Mouse (Mus musculus) limb, embryonic 11.5 days (tissue): ENCODE measurements around the gene Sspn. TPM values are rescaled to one million over a fixed set of nuclear protein-coding genes. Genes with fewer than 3 reads are reported as not detected.

ENCODE experiments used
- ATAC-seq: fragments of 200-750 bp; cut with Nextera tagmentation; 2 replicates; pipeline ENCODE4 v1.8.0; 2017; ENCODE audit warnings: low read depth; ENCODE audit not compliant: insufficient number of reproducible peaks, low FRiP score, low TSS enrichment
- DNase-seq: peaks from one replicate; pipeline ENCODE4 v3.0.0-alpha.2; 2015; ENCODE audit warnings: low spot score
- H3K27ac ChIP-seq: fragments of 300-500 bp; sonication (generic); replicated peaks from 2 replicates; pipeline ENCODE4 v1.5.1; 2014; ENCODE audit warnings: low read depth, mild to moderate bottlenecking, low read length
- H3K27me3 ChIP-seq: fragments of 300-500 bp; sonication (generic); 2 replicates; pipeline ENCODE4 v1.6.1; 2014; ENCODE audit warnings: mild to moderate bottlenecking, low read length, mixed read lengths; ENCODE audit not compliant: control insufficient read depth, insufficient read depth
- H3K36me3 ChIP-seq: fragments of 300-500 bp; sonication (generic); 2 replicates; pipeline ENCODE4 v1.6.1; 2014; ENCODE audit warnings: mild to moderate bottlenecking, low read length, moderate library complexity, mixed read lengths; ENCODE audit not compliant: control insufficient read depth, insufficient read depth
- H3K4me1 ChIP-seq: fragments of 300-500 bp; sonication (generic); 2 replicates; pipeline ENCODE4 v1.6.1; 2014; ENCODE audit warnings: low read length, mixed read lengths; ENCODE audit not compliant: control insufficient read depth, insufficient read depth
- H3K4me2 ChIP-seq: fragments of 300-500 bp; sonication (generic); 2 replicates; pipeline ENCODE4 v1.6.1; 2014; ENCODE audit warnings: low read depth, mild to moderate bottlenecking, moderate library complexity; ENCODE audit not compliant: severe bottlenecking
- H3K4me3 ChIP-seq: fragments of 300-500 bp; sonication (generic); 2 replicates; pipeline ENCODE4 v1.5.1; 2014; ENCODE audit warnings: low read depth, low read length
- H3K9ac ChIP-seq: fragments of 300-500 bp; sonication (generic); 2 replicates; pipeline ENCODE4 v1.6.1; 2014; ENCODE audit warnings: mild to moderate bottlenecking, low read length
- H3K9me3 ChIP-seq: fragments of 300-500 bp; sonication (generic); 2 replicates; pipeline ENCODE4 v1.6.1; 2016; ENCODE audit warnings: low read length; ENCODE audit not compliant: control insufficient read depth
- WGBS: fragments of 180-500 bp; shearing (Covaris S2); extraction: QIAGEN DNeasy Blood & Tissue Kit; methylation state at CpG from one replicate; pipeline ENCODE4 v1.1.7; 2014; 5-methylcytosine and 5-hydroxymethylcytosine counted together
- polyA plus RNA-seq: library from polyadenylated mRNA; unstranded; fragments of >200 nt; fragmentation: Nextera tagmentation; extraction: Ambion mirVana; gene quantifications from 2 replicates; pipeline ENCODE4 v1.2.1, GENCODE M21; 2014

Sspn gene
- polyA plus RNA-seq, 1 experiment from 2014 or later = 4.7 TPM

GRCm38 (mm10) chr6:145942263-145942966 lies 11.0 kb downstream of the Sspn start:
- Histone ChIP-seq H3K27ac (no peak overlapping the region), H3K4me2 (no peak overlapping the region), H3K9me3 (no peaks in the 10 kb centered on the region), H3K36me3 (no peaks in the 10 kb centered on the region), H3K27me3 (no peaks in the 10 kb centered on the region), H3K4me1 (no peaks in the 10 kb centered on the region), H3K4me3 (no peak overlapping the region), H3K9ac (no peak overlapping the region)
- WGBS = 58% methylated on average over 12 of the region's 12 CpGs
- ATAC-seq (no peak), DNase-seq (no peak)

DNA sequence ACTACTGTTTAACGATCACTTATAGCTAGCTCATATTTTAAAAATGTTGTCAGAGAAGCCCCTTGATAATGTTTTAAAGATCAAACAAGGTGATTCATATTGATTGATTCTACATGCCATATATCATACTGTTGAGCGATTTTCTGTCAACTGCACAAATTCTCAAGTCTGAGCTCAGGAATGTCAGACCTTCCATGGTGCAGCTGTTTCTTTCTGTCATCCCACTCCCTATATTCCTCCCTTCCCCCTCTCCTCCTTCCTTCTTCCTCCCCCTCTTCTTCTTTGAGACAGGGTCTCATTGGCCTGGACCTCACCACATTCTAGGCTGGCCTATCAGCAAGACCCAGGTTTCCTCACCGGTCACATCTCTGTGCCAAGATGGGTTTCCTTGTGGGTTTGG lies 12.0 kb downstream of the Sspn start:
- H3K4me3 ChIP-seq = no peak overlapping the region
- no peak overlapping the region for H3K27ac ChIP-seq
- WGBS = 85% methylated on average over 3 of the region's 3 CpGs
- no peaks in the 10 kb centered on the region for H3K4me1 ChIP-seq
- ATAC-seq (no peak), DNase-seq (no peak)
- H3K4me2 ChIP-seq = no peak overlapping the region
- H3K27me3 ChIP-seq = no peaks in the 10 kb centered on the region
- H3K9me3 ChIP-seq = no peaks in the 10 kb centered on the region
- H3K36me3 ChIP-seq = no peaks in the 10 kb centered on the region
- no peak overlapping the region for H3K9ac ChIP-seq

DNA sequence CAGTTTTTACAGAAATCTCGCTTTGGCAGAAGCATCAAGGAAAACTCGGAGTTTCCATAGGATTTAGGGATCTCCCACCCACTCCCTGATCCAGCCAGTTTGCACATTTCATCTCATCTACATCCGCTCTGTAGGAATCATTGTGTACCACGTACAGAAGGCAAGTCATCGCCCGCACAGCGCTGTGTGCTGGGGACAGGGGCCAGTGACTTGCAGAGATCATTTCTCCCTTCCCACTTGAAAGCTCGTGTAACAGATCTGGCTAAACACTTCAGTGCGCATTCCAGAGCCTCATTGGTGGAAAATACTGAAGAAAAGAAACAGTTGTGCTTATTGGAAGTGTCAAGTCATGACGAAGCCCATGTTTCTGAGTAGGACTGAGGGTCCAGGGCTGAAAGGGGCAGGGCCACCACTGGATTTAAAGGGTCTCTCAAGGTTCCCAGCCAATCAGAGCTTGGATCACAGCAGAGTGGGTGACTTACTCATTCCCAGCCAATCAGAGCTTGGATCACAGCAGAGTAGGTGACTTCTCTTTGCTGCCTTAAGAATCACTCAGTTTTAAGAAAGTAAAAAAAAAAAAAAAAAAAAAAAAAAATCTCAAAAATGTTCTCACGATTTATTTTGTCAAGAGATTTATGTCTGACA lies 14.4 kb downstream of the Sspn start:
- no peaks in the 10 kb centered on the region for H3K36me3 ChIP-seq
- DNase-seq (no peak), ATAC-seq (no peak)
- H3K27me3 ChIP-seq = no peaks in the 10 kb centered on the region
- 81% methylated on average over 11 of the region's 11 CpGs for WGBS
- H3K4me1 ChIP-seq = 0 out of 2 replicates have a peak, but pooled peaks cover 2% of the 10 kb centered on the region
- no peaks in the 10 kb centered on the region for H3K9me3 ChIP-seq
- H3K4me3 ChIP-seq = no peak overlapping the region
- H3K4me2 ChIP-seq = no peak overlapping the region
- H3K27ac ChIP-seq = no peak overlapping the region
- no peak overlapping the region for H3K9ac ChIP-seq

GRCm38 (mm10) chr6:145949049-145949448 lies 17.6 kb downstream of the Sspn start:
- no peak overlapping the region for H3K4me3 ChIP-seq
- no peaks in the 10 kb centered on the region for H3K27me3 ChIP-seq
- no peak overlapping the region for H3K4me2 ChIP-seq
- H3K9me3 ChIP-seq = no peaks in the 10 kb centered on the region
- ATAC-seq = no peak
- H3K4me1 ChIP-seq = 0 out of 2 replicates have a peak, but pooled peaks cover 2% of the 10 kb centered on the region
- no peak for DNase-seq
- no peaks in the 10 kb centered on the region for H3K36me3 ChIP-seq
- WGBS = 34% methylated on average over 4 of the region's 4 CpGs
- H3K27ac ChIP-seq = no peak overlapping the region
- H3K9ac ChIP-seq = no peak overlapping the region

GRCm38 (mm10) chr6:145950626-145951025 lies 19.2 kb downstream of the Sspn start:
- WGBS = 84% methylated on average over 5 of the region's 5 CpGs
- no peak overlapping the region for H3K27ac ChIP-seq

DNA sequence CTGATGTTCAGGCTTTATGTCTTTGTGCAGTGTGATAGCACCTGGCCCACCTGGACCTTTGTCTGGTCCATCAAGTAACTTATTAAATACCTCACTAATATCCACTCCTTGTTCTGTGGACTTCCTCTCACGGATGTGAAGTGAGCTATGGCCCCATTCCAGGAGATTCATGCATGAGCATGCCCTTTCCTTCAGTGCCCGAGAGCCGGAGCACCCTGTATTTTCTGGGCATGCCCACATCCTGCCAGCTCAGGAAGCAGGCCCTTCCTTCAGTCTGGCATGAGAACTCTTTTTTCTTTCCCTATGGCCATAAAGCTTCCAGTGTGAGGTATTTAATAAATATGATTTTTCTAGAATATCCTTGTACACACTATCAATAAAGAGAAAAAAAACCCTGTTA lies 21.2 kb downstream of the Sspn start:
- ATAC-seq (no peak), DNase-seq (no peak)
- Histone ChIP-seq H3K4me2 (no peak overlapping the region), H3K4me1 (peaks cover 5% of the 10 kb centered on the region; the same call in 1 of the 2 replicates), H3K27me3 (no peaks in the 10 kb centered on the region), H3K9ac (no peak overlapping the region), H3K27ac (no peak overlapping the region), H3K9me3 (no peaks in the 10 kb centered on the region), H3K4me3 (no peak overlapping the region), H3K36me3 (no peaks in the 10 kb centered on the region)
- WGBS = 86% methylated on average over 3 of the region's 3 CpGs

More at GRCm38 (mm10) chr6:145950626-145951025, 19.2 kb downstream of the Sspn start:
- DNase-seq (no peak), ATAC-seq (no peak)
- Histone ChIP-seq H3K4me3 (no peak overlapping the region), H3K36me3 (no peaks in the 10 kb centered on the region), H3K27me3 (no peaks in the 10 kb centered on the region), H3K9me3 (no peaks in the 10 kb centered on the region), H3K9ac (no peak overlapping the region), H3K4me1 (0 out of 2 replicates have a peak, but pooled peaks cover 2% of the 10 kb centered on the region), H3K4me2 (no peak overlapping the region)

- no peaks in the 10 kb centered on the region for H3K27me3 ChIP-seq
- DNase-seq (no peak), ATAC-seq (no peak)
- H3K4me3 ChIP-seq = no peak overlapping the region
- no peaks in the 10 kb centered on the region for H3K36me3 ChIP-seq
- no peak overlapping the region for H3K9ac ChIP-seq
- no peaks in the 10 kb centered on the region for H3K9me3 ChIP-seq
- no peak overlapping the region for H3K4me2 ChIP-seq
- H3K4me1 ChIP-seq = peaks cover 9% of the 10 kb centered on the region
- WGBS = 85% methylated on average over 13 of the region's 13 CpGs
- no peak overlapping the region for H3K27ac ChIP-seq
These were observed 21.9 kb downstream of the Sspn start for GRCm38 (mm10) chr6:145953121-145953896.

DNA sequence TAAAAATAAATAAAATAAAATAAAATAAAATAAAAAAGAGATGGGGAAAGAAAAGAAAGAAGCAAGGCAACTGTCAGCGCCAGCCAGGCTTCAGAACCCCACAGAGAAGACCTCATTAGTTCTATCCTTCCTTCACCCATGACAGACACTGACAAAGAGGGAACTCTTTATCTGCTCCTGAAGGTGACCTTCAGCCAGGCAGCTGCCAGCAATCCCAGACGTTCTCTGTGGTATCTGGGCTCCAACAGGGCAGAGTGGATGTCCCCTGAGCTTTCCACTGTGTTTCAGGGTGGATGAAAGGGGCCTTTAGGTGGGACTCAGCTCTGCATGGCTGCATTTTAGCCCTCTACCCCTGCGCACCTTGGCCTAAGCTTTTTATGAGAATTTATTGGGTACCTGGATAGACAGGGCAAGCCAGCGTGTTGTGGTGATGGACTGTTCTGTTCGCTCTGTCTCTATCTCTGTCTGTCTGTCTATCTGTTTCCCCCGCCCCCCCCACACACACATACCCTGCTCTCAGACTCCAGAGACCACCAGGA lies 26.1 kb downstream of the Sspn start:
- Histone ChIP-seq H3K27ac (no peak overlapping the region), H3K4me2 (no peak overlapping the region), H3K4me3 (no peak overlapping the region), H3K27me3 (no peaks in the 10 kb centered on the region), H3K36me3 (no peaks in the 10 kb centered on the region), H3K9me3 (no peaks in the 10 kb centered on the region), H3K4me1 (peaks cover 17% of the 10 kb centered on the region), H3K9ac (no peak overlapping the region)
- DNase-seq = no peak
- WGBS = 64% methylated on average over 6 of the region's 6 CpGs
- peak; percentile 19; the same call in 1 of the 2 replicates for ATAC-seq
